Mouse (Mus musculus) cerebellum, adult 8-10 months (tissue): Measurements from ENCODE around the gene C1qbp.

Experiments
- DNase-seq: peaks from one replicate; pipeline ENCODE4 v3.0.0; 2022

Gene C1qbp

DNA sequence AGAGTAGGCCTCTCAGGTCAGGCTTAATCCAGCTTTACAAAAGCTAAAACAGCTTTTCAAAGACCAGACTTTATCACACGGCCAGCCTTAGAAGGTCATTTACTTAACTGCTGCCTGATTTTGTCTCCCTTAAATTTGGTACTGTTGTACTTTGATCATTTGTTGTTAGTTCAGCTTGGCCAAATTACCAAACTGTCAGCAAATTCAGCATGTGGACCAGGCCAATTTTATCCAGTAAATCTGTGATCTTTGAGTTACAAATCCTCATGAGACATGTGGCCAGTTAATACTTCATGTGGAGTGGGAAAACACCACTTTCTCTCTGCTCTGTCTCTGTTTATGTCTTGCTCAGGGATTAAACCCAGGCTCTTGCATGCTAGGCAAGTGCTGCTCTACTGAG is 10.2 kb downstream of the C1qbp start:
- no peak for DNase-seq

DNA sequence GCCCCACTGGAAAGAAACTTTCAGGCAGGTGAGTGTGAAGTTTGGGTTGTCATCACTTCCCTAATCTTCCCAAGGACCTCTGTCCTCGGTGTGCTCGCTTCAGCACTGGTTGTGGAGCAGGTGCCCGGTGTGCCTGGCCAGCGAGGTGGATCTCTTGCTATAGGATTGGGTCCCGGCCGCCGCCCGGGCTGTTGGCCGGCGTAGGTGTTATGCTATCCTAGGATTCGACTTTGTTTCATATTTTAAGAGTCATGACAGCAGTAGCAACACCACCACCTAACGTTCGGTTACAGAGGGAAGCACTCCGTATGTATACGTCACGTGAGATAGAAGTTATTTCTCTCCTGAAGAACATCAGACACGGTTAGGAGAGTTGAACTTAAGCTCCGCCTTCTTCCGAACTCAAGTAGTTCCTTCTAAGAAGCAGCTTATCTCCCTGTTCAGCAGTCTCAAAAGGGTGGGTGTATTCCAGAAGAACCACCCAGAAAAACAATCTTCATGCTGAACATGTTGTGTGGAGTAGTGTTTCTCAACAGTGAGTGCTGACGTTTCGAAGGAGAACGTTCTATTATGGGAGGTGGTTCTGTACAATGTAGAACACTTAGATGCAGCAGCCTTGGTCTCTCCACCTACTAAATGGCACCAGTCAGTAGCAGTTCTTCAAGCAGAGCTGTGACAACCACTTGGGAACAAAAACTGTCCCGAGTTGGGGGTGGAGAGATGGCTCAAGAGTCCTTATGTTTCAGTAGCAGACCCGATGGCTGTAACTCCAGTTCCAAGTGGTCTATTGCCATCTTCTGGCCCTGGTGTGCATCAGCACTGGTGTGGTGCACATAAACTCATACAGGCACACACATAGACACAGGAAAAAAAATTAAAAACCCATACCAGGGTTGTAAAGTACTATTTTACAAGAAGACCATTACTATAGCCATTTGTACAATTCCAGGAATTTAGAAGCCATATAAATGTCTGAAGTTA is 12.0 kb downstream of the C1qbp start:
- no peak for DNase-seq

- DNase-seq, result peak; percentile 90
Observed at GRCm38 (mm10) chr11:70969821-70970559, 12.8 kb downstream of the C1qbp start, which contains the start of the genes Nup88 and Rpain. Gene Nup88, minus strand, starts transcription at chr11:70969973. Gene Rpain, plus strand, starts transcription at chr11:70970213.

DNA sequence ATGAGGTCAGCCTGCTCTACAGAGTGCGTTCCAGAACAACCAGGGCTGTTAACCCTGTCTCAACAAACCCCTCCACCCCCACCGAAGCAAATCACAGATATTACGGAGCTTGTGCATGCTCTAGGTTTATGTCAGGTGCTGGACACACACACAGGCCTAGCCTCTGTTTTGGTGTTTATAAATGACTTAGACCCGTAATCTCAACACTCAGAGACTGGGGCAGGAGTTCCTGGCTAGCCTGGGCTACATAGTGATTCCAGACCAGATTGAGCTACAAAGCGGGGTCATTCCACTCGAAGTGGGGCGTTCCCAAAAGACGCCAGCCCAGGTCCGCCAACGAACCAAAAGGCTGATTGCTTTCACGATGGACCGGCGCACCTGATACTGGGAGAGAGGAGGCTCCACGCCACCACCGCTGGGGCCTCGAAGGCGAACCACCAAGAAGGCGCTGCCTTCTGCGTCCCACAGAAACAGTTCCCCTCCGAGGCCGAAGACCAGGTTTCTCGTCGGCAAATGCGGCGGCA is 13.5 kb downstream of the C1qbp start:
- DNase-seq, result no peak

DNA sequence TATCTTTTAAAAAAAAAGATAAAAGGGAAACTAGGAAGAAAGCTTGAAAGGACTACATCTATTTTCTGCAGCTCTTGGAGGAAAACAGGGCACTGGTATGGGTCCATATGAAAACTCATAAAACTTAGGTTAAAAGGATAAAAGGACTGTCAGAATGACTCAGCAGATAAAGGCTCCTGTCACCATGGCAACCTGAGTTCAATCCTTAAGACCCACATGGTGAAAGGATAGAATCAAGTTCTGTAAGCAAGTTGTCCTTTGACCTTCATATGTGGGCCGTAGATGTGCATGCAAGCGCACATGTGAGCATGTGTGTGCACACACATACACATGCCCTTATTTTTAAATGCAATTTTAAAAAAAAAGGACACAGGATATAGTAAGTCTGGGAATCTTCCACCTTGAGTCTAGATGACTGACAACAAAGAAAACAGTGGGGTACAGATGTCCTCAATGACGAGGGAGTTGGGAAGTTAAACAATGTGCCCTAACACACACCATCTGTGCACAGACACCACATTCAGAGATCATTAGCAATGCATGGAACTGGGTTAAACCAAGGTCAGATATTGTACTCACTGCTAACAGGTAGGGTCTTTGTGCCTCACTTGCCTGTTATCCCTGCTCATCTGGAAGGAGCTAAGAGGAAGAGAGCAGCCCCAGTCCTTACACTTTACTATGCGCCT is 18.5 kb downstream of the C1qbp start:
- no peak for DNase-seq

- DNase-seq, result no peak
Observed at GRCm38 (mm10) chr11:70960786-70961554, 21.9 kb downstream of the C1qbp start.

DNA sequence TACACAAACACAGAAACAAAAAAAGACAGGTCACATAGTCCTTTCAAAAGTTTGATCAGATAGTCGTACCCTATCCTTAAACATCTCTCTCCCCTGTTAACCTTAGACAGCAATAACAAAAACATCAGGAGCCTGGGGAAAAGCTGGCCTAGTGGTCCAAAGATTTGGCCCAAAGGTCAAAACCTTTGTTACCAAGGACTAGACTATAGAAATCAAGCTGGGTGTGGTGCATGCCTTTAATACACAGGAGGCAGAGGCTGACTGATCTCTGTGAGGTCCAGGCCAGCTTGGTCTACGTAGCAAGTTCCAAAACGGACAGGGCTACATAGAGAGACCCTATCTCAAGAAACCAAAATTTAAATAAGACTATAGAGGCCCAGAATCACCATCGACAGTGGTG is 28.1 kb downstream of the C1qbp start:
- no peak for DNase-seq

DNA sequence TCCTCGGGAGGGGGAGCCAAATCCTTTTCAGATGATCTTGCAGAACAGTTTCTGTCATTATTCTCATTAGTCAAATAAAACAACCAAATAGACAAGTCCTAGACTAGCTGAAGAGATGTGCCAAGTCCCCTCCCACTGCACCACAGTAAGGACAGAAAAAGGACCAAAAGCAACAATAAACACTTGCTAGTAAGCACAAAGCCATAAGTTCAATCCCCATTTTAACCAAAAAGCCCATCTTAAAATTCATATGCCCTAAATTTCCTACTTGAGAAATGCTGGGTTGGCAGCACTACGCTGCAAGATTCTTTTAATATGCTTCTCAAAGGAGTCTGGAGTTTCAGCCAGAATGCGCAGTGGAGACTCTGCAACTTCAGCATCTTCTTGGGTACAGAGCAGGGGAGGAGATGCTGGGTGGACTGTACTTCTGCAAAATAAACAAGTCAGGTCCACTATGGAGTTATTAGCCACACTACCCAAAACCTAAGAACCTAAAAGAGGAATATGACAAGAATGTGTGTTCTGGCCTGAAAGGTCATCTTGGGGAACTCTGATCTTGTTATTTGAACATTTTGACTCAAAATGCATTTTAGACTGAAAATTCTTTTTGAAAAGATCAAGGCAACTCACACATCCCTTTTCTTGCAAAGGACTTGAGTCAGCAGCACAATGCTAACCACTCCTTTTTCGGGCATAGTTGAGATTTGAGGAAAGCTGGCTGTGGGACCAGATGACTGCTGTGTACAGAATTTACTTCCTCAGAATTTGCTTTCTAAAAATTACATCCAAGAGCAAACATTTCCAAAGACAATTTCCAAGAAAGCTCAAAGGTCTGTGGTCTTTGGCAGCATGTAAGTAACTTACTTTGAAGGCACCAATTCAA is 37.6 kb downstream of the C1qbp start:
- DNase-seq, result no peak

GRCm38 (mm10) chr11:70943651-70944050 is 39.2 kb downstream of the C1qbp start:
- DNase-seq, result no peak

DNA sequence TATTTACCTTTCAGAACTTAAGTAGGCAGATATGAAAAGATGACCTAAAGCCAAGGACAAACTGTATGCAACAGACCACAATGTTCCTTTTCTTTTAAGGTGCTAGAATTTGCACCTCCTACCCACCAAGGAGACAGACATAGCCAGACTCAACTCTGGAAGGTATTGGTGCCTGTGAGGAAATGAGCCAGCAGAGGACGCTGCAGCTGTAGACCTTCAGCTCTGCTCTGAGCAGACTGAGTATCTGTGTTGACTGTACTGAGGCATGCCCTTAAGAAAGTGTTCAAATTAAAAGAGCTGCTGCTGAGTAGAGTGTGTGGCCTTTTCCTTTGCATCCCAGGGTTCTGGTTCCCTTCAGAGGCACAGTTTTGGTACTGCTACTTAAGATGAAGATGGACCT is 40.2 kb downstream of the C1qbp start:
- DNase-seq, result no peak

GRCm38 (mm10) chr11:70935316-70935715 is 47.5 kb downstream of the C1qbp start:
- DNase-seq, result no peak

GRCm38 (mm10) chr11:70931461-70931860 is 51.4 kb downstream of the C1qbp start:
- DNase-seq, result no peak
